Mouse (Mus musculus) liver, embryonic 15.5 days (tissue): ENCODE data around the gene Olfr318. TPM values are rescaled to one million over a fixed set of nuclear protein-coding genes. Genes with fewer than 3 reads are reported as not detected.

Source experiments
- ATAC-seq: fragments of 200-750 bp; cut with Nextera tagmentation; 2 replicates; pipeline ENCODE4 v1.8.0; 2017; ENCODE audit warnings: moderate number of reproducible peaks, mild to moderate bottlenecking, moderate library complexity; ENCODE audit not compliant: insufficient read depth
- H3K27ac ChIP-seq: fragments of 300-500 bp; sonication (generic); replicated peaks from 2 replicates; pipeline ENCODE4 v1.5.1; 2015; ENCODE audit warnings: mild to moderate bottlenecking, inconsistent platforms
- H3K27me3 ChIP-seq: fragments of 300-500 bp; sonication (generic); 2 replicates; pipeline ENCODE4 v1.6.1; 2015; ENCODE audit warnings: mild to moderate bottlenecking, inconsistent platforms
- H3K36me3 ChIP-seq: fragments of 300-500 bp; sonication (generic); replicated peaks from 2 replicates; pipeline ENCODE4 v1.6.1; 2015; ENCODE audit warnings: moderate library complexity, mild to moderate bottlenecking, inconsistent platforms
- H3K4me1 ChIP-seq: fragments of 300-500 bp; sonication (generic); replicated peaks from 2 replicates; pipeline ENCODE4 v1.6.1; 2015; ENCODE audit warnings: inconsistent platforms
- H3K4me2 ChIP-seq: fragments of 300-500 bp; sonication (generic); 2 replicates; pipeline ENCODE4 v1.6.1; 2015; ENCODE audit warnings: moderate library complexity, mild to moderate bottlenecking, inconsistent platforms
- H3K4me3 ChIP-seq: fragments of 300-500 bp; sonication (generic); replicated peaks from 2 replicates; pipeline ENCODE4 v1.5.1; 2015; ENCODE audit warnings: mild to moderate bottlenecking, inconsistent platforms
- H3K9ac ChIP-seq: fragments of 300-500 bp; sonication (generic); 2 replicates; pipeline ENCODE4 v1.6.1; 2015; ENCODE audit warnings: moderate library complexity, mild to moderate bottlenecking, inconsistent platforms
- H3K9me3 ChIP-seq: fragments of 300-500 bp; sonication (generic); replicated peaks from 2 replicates; pipeline ENCODE4 v1.6.1; 2016; ENCODE audit warnings: inconsistent platforms
- WGBS: fragments of 180-500 bp; shearing (Covaris S2); methylation state at CpG from one replicate; pipeline ENCODE4 v1.1.7; 2015; ENCODE audit warnings: mixed read lengths; ENCODE audit not compliant: insufficient replicate concordance; 5-methylcytosine and 5-hydroxymethylcytosine counted together
- polyA plus RNA-seq: library from polyadenylated mRNA; unstranded; fragments of >200 nt; fragmentation: Nextera tagmentation; extraction: Ambion mirVana; gene quantifications from 2 replicates; pipeline ENCODE4 v1.2.1, GENCODE M21; 2015

Gene Olfr318
- polyA plus RNA-seq, 1 experiment from 2014 or later, result not detected

GRCm38 (mm10) chr11:58671825-58672224 lies 52.0 kb downstream of the Olfr318 start:
- Histone ChIP-seq H3K4me2 (no peak overlapping the region), H3K9ac (no peak overlapping the region), H3K27me3 (no peaks in the 10 kb centered on the region), H3K4me1 (no peaks in the 10 kb centered on the region), H3K9me3 (no peaks in the 10 kb centered on the region), H3K4me3 (no peak overlapping the region), H3K36me3 (no peaks in the 10 kb centered on the region), H3K27ac (no peak overlapping the region)
- WGBS, result 38% methylated on average over 4 of the region's 4 CpGs
- ATAC-seq, result no peak

GRCm38 (mm10) chr11:58669252-58669651 lies 54.6 kb downstream of the Olfr318 start:
- ATAC-seq, result no peak
- no peaks in the 10 kb centered on the region for H3K36me3 ChIP-seq
- H3K9ac ChIP-seq, result no peak overlapping the region

More at GRCm38 (mm10) chr11:58669252-58669651, 54.6 kb downstream of the Olfr318 start:
- H3K27ac ChIP-seq, result no peak overlapping the region
- no peak overlapping the region for H3K4me2 ChIP-seq
- no peak overlapping the region for H3K4me3 ChIP-seq
- no peaks in the 10 kb centered on the region for H3K4me1 ChIP-seq
- H3K27me3 ChIP-seq, result no peaks in the 10 kb centered on the region
- H3K9me3 ChIP-seq, result no peaks in the 10 kb centered on the region

Other genes with a start within 250 kb of the Olfr318 start
- gene Olfr332, start 231.5 kb downstream of the Olfr318 start, polyA plus RNA-seq, result not detected in 2 replicates
- not detected in 2 replicates for gene Olfr331, start 221.4 kb downstream of the Olfr318 start, polyA plus RNA-seq
- not detected in 2 replicates for gene Olfr330, start 189.2 kb downstream of the Olfr318 start, polyA plus RNA-seq
- gene Olfr329-ps, start 177.6 kb downstream of the Olfr318 start, polyA plus RNA-seq, result not detected in 2 replicates
- not detected in 2 replicates for gene Olfr328, start 168.4 kb downstream of the Olfr318 start, polyA plus RNA-seq
- gene Olfr224, start 153.5 kb downstream of the Olfr318 start, polyA plus RNA-seq, result not detected in 2 replicates
- not detected in 2 replicates for gene Olfr325, start 146.3 kb downstream of the Olfr318 start, polyA plus RNA-seq
- gene Olfr324, start 128.9 kb downstream of the Olfr318 start, polyA plus RNA-seq, result not detected in 2 replicates
- not detected in 2 replicates for gene 2210407C18Rik, start 107.9 kb downstream of the Olfr318 start, polyA plus RNA-seq
- not detected in 2 replicates for gene Olfr323, start 93.5 kb downstream of the Olfr318 start, polyA plus RNA-seq
- 13.7 and 14.0 TPM in 2 replicates for gene Trim58, start 83.5 kb downstream of the Olfr318 start, polyA plus RNA-seq
- not detected in 2 replicates for gene Olfr322, start 65.2 kb downstream of the Olfr318 start, polyA plus RNA-seq
- gene Olfr320, start 42.9 kb downstream of the Olfr318 start, polyA plus RNA-seq, result not detected in 2 replicates
- gene Olfr319, start 24.9 kb downstream of the Olfr318 start, polyA plus RNA-seq, result not detected in 2 replicates
- gene Olfr317, start 15.2 kb upstream of the Olfr318 start, polyA plus RNA-seq, result not detected in 2 replicates
- not detected in 2 replicates for gene Olfr316, start 28.7 kb upstream of the Olfr318 start, polyA plus RNA-seq
- not detected in 2 replicates for gene Olfr315, start 49.2 kb upstream of the Olfr318 start, polyA plus RNA-seq
- not detected in 2 replicates for gene Olfr314, start 58.9 kb upstream of the Olfr318 start, polyA plus RNA-seq
- not detected in 2 replicates for gene Fam183b, start 77.9 kb upstream of the Olfr318 start, polyA plus RNA-seq
- not detected in 2 replicates for gene Olfr313, start 91.0 kb upstream of the Olfr318 start, polyA plus RNA-seq
- not detected in 2 replicates for gene Olfr312, start 105.2 kb upstream of the Olfr318 start, polyA plus RNA-seq
- gene Olfr311, start 115.2 kb upstream of the Olfr318 start, polyA plus RNA-seq, result not detected in 2 replicates
- gene Gm12258, start 123.1 kb upstream of the Olfr318 start, polyA plus RNA-seq, result 1.7 and 2.6 TPM in 2 replicates
- 2.3 and 2.5 TPM in 2 replicates for gene 2810021J22Rik, start 143.2 kb upstream of the Olfr318 start, polyA plus RNA-seq
- gene Zfp39, start 180.2 kb upstream of the Olfr318 start, polyA plus RNA-seq, result 4.8 and 5.2 TPM in 2 replicates
- gene Btnl10, start 193.9 kb upstream of the Olfr318 start, polyA plus RNA-seq, result 14.3 and 16.4 TPM in 2 replicates
- 111 and 117 TPM in 2 replicates for gene Rnf187, start 214.9 kb upstream of the Olfr318 start, polyA plus RNA-seq
- 9.2 and 9.6 TPM in 2 replicates for gene Hist3h2ba, start 224.9 kb upstream of the Olfr318 start, polyA plus RNA-seq
- gene Hist3h2a, start 230.7 kb upstream of the Olfr318 start, polyA plus RNA-seq, result 16.1 and 16.4 TPM in 2 replicates
- 0.06 and 0.14 TPM in 2 replicates for gene Trim17, start 230.7 kb upstream of the Olfr318 start, polyA plus RNA-seq